Mouse (Mus musculus): Measurements from ENCODE around the gene Osbpl3.
"Not testable (repeated sequence)": the region's sequence is repeated elsewhere in the genome, so short reads cannot be mapped to it uniquely, and the experiment has no call there.

Gene Osbpl3

DNA sequence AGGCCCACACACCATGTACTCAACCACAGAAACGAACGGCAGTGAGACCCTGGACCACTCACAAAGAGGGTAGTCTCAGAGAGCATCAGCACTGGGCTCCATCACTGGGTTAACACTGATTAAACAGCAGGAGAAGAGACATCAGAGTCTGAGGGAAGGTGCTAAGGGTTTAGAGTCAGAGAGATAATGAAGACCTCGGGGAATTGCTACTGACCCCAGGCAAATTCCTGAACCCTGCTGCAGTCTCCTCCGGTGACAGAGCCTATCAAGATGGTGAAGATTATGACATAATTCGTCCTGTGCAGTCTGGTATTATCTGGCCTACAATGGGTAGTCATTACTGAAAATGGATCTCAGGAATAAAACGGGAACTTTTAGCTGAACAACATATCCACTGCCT lies 2.4 kb downstream of the Osbpl3 start:
- no peak for DNase-seq (ENCODE audit: low read depth)

- DNase-seq (ENCODE audit: low read depth): no peak
Observed at GRCm38 (mm10) chr6:50452220-50452619, 3.8 kb downstream of the Osbpl3 start.

DNA sequence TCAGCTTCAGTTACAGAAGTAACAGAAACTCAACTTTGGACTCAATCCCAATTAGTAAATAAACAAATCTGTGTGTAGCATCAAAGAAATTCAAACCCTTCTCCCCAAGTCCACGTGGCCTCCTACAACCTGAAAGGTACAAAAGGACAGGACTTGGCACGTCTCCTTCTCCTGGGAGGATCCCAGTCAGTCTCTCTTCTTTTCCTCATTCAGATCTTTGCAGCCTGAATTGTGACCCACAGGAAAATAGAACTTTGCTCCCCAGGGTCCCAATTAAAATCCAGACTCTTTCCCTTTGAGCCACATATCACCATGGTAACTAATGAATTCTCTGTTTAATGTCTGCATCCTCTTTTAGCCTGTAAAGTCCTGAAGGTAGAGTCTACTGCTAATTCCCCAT lies 10.4 kb downstream of the Osbpl3 start:
- DNase-seq (ENCODE audit: low read depth): no peak

GRCm38 (mm10) chr6:50440966-50441862 lies 14.8 kb downstream of the Osbpl3 start:
- no peak for DNase-seq (ENCODE audit: low read depth)

GRCm38 (mm10) chr6:50440197-50440596 lies 15.8 kb downstream of the Osbpl3 start:
- no peak for DNase-seq (ENCODE audit: low read depth)

DNA sequence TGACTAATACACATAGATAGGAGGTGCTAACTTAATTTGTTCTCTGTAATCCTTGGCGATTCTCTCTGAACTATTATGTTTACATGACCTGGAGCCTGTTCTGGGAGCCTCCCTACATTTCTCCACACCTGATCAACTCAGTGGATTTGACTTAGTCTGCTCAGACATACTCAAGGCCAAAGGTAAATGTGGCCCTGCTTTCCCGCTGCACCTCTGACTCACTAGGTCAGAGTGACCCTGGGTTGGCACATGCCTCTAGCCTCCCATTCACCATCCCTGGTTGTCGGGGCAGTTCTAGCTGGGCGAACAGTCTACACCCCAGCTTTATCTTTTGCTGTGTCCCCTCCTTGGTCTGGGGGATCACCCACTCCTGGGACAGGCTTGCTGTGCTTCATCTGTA lies 17.1 kb downstream of the Osbpl3 start:
- DNase-seq (ENCODE audit: low read depth): not testable (repeated sequence)

GRCm38 (mm10) chr6:50437815-50438214 lies 18.2 kb downstream of the Osbpl3 start:
- no peak for DNase-seq (ENCODE audit: low read depth)

DNA sequence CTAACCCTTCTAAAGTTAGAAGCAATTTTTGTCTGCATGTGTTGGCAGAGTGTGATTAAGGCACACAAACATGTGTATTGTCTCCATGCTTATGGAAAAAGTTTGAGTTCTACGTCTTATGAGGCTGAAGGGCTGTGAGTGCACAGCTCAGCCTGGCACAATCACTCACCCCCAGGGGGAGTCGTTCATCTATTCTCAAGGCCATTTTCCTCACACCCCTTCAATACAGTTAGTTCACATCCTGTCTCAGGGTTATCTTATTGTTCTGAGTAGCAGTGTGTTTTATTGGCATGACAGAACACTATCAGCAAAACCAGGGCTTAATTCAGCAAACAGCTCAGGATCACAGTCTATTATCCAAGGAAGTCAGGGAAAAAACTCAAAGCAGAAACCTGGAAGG lies 19.3 kb downstream of the Osbpl3 start:
- DNase-seq (ENCODE audit: low read depth): no peak

- no peak for DNase-seq (ENCODE audit: low read depth)
Observed at GRCm38 (mm10) chr6:50432491-50432890, 23.5 kb downstream of the Osbpl3 start.

DNA sequence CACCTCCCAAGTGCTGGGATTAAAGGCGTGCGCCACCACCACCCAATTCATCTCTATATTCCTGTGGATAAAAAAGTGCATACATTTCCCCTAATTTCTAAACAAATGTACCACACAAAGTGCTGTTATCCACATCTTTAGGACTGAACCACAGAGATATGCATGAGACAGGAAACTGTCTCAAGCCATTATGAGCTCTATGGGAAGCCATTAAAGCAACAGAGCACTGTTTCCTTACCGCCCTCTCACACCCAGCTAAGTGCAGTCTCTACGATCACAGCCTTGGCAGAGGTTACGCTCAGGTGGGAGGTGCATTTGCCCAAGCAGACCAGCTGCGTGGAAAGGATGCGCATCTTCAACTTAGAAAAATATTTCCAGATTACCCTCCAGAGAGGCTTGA lies 26.7 kb downstream of the Osbpl3 start:
- DNase-seq (ENCODE audit: low read depth): no peak

- DNase-seq (ENCODE audit: low read depth): no peak
Observed at GRCm38 (mm10) chr6:50427051-50427732, 28.8 kb downstream of the Osbpl3 start.

DNA sequence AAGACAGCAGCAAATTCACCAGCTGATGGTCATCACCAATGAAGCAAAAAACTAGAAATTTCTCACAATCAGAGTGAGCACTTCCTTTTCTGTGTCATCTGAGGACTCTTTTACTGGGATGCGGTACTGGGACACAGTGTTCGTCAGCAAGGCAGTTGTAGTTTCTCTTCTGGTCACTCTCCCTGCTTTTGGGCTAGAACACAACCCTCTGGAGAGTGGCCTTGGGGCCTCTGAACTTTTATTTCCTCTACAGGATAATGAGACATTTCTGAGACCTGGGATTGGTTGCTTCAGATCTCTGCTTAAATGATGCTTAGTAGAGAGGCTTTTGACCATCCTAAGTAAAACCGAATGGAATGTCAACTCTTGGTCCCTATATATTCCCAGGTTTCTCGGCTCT lies 29.4 kb downstream of the Osbpl3 start:
- DNase-seq (ENCODE audit: low read depth): no peak

- DNase-seq (ENCODE audit: low read depth): no peak
Observed at GRCm38 (mm10) chr6:50424271-50424670, 31.7 kb downstream of the Osbpl3 start.

GRCm38 (mm10) chr6:50420413-50420812 lies 35.6 kb downstream of the Osbpl3 start:
- DNase-seq (ENCODE audit: low read depth): no peak

- DNase-seq (ENCODE audit: low read depth): no peak
Observed at GRCm38 (mm10) chr6:50419518-50420290, 36.3 kb downstream of the Osbpl3 start.

GRCm38 (mm10) chr6:50418951-50419350 lies 37.0 kb downstream of the Osbpl3 start:
- no peak for DNase-seq (ENCODE audit: low read depth)

- no peak for DNase-seq (ENCODE audit: low read depth)
Observed at GRCm38 (mm10) chr6:50416854-50417253, 39.1 kb downstream of the Osbpl3 start.

DNA sequence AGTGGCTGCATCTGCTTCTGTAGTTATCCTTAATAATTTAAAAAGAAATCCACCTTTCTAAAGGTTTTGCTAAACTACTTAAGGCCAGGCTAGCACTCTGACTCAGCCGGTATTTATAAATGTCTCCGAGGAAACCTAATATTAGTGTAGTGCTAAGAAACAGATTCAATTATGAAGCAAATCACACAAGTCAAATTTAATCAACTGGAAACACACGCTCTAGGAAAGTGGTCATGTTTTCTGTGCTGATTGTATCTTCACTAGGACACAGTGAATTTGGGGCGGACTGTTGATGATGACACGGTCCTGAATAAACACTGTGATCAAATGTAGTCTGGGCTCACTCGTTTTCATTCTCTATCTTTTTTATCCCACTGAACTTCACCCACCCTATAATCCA lies 40.6 kb downstream of the Osbpl3 start:
- DNase-seq (ENCODE audit: low read depth): no peak

GRCm38 (mm10) chr6:50414547-50414946 lies 41.5 kb downstream of the Osbpl3 start:
- DNase-seq (ENCODE audit: low read depth): no peak

DNA sequence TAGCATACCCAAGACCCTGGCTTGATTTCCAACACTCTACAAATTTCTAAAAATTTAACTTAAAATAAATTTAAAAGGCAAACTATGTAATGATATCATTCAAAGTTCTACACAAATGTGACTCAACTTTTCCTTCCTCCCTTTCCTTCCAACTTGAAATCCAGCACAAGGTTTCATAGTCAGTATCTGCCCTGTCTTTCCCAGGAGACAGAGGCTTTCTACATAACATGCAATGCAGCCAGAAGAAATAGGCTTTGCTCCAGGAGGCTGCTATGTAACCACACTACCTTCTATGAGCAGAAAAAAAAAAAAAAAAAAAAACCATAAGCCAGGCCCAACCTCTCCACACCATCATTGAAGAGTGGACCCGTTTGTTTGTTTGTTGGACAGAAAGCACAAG lies 42.6 kb downstream of the Osbpl3 start:
- DNase-seq (ENCODE audit: low read depth): no peak

GRCm38 (mm10) chr6:50412174-50412573 lies 43.8 kb downstream of the Osbpl3 start:
- no peak for DNase-seq (ENCODE audit: low read depth)

GRCm38 (mm10) chr6:50404698-50405097 lies 51.3 kb downstream of the Osbpl3 start:
- no peak for DNase-seq (ENCODE audit: low read depth)

DNA sequence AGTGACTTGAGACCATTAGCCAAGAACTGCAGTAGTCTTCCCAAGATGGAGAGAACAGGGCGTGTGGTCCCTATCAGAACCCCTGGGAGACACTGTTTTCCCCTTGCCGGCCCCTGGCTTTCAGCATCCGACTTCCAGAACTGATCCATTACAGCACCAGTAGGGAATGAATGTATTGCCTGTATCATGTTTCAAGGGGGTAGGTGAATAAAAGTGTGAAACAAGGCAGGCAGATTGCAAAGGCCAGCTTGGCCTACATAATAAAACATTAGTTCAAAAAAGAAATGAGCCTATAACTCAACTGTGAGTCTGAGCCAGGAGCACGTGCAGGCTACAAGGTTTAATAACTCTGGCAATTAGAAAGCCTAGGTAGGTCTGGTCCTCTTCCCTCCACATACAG lies 52.5 kb downstream of the Osbpl3 start:
- no peak for DNase-seq (ENCODE audit: low read depth)

Measured in c-Kit-positive CD71-negative TER-119-negative erythroid progenitor cells, embryonic 14.5 days (primary cell).